Mouse (Mus musculus): ENCODE measurements at regions not wholly inside any gene's neighbourhood (a gene's known extent, or its start where the extent isn't known, plus 50 kb on each side); places are given as distances from the start of the nearest gene placed in this dataset.

- Histone ChIP-seq H3K27ac (ENCODE audit: insufficient read depth, low read length) (no peak overlapping the region), H3K4me3 (ENCODE audit: low read depth, low read length) (no peak overlapping the region), H3K9me3 (replicated peaks; ENCODE audit: control insufficient read depth, insufficient read depth, low read length, poor library complexity, severe bottlenecking) (no peaks in the 10 kb centered on the region), H3K4me1 (ENCODE audit: control insufficient read depth, insufficient read depth, low read length) (no peaks in the 10 kb centered on the region), H3K9ac (ENCODE audit: low read depth, poor library complexity, severe bottlenecking) (no peak overlapping the region), H3K36me3 (ENCODE audit: control insufficient read depth, insufficient read depth, low read length, poor library complexity, severe bottlenecking) (no peaks in the 10 kb centered on the region), H3K27me3 (ENCODE audit: control insufficient read depth, insufficient read depth, low read length, poor library complexity, severe bottlenecking) (no peaks in the 10 kb centered on the region; the same call in 1 of the 2 replicates)
- TF ChIP-seq CTCF (IDR thresholded peaks at IDR 0.05; ENCODE audit: low read depth, low read length) (no peak), POLR2A (IDR thresholded peaks at IDR 0.05; ENCODE audit: insufficient read depth, low read length) (no peak), EP300 (IDR thresholded peaks at IDR 0.05; ENCODE audit: insufficient read depth, low read depth, low read length) (no peak)
Observed at GRCm38 (mm10) chr9:62590407-62591195, 53.8 kb upstream of the Coro2b start.

DNA sequence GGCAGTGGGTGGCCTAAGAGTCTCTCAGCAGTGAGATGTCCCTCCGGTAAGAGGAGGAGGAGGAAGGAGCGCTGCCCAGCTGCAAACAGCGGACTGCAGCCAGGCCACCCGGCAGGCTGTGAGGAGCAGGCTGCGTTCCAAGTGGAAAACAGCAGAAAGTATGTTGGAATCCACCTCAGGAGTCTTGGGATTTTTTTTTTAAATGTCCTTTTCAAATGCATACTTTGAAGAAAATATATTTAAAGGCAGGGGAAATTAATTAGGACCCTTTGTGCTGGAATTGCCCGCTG lies 54.3 kb upstream of the Coro2b start:
- no peak for TF ChIP-seq POLR2A (IDR thresholded peaks at IDR 0.05; ENCODE audit: insufficient read depth, low read length)
- Histone ChIP-seq H3K27me3 (ENCODE audit: control insufficient read depth, insufficient read depth, low read length, poor library complexity, severe bottlenecking) (no peaks in the 10 kb centered on the region; the same call in 1 of the 2 replicates), H3K27ac (ENCODE audit: insufficient read depth, low read length) (no peak overlapping the region), H3K4me1 (ENCODE audit: control insufficient read depth, insufficient read depth, low read length) (no peaks in the 10 kb centered on the region), H3K4me3 (ENCODE audit: low read depth, low read length) (no peak overlapping the region), H3K9me3 (replicated peaks; ENCODE audit: control insufficient read depth, insufficient read depth, low read length, poor library complexity, severe bottlenecking) (no peaks in the 10 kb centered on the region), H3K36me3 (ENCODE audit: control insufficient read depth, insufficient read depth, low read length, poor library complexity, severe bottlenecking) (no peaks in the 10 kb centered on the region), H3K9ac (ENCODE audit: low read depth, poor library complexity, severe bottlenecking) (no peak overlapping the region)

DNA sequence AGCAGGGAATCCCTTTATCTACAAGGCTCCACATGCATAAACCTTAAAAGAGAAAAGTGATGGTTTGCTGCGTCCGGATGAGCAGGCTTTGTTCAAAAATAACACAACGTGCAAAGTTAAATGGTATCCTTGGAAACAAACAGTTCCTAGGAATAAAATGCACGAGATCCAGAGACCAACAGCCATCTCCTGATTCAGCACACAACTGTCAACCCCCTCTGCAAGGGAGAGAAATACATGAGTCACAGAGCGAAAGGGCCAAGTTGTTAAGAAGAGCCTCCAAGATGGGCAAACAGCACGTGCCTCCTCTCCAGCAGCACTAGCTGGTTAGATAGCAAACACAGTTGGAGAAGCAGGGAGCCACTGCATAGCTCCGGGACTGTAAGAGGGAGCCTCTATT lies 61.2 kb upstream of the Coro2b start:
- no peaks in the 10 kb centered on the region for H3K27me3 ChIP-seq (ENCODE audit: control insufficient read depth, insufficient read depth, low read length, poor library complexity, severe bottlenecking)
- H3K36me3 ChIP-seq (ENCODE audit: control insufficient read depth, insufficient read depth, low read length, poor library complexity, severe bottlenecking) = no peaks in the 10 kb centered on the region
- H3K4me1 ChIP-seq (ENCODE audit: control insufficient read depth, insufficient read depth, low read length) = no peaks in the 10 kb centered on the region
- H3K9ac ChIP-seq (ENCODE audit: low read depth, poor library complexity, severe bottlenecking) = no peak overlapping the region
- H3K4me3 ChIP-seq (ENCODE audit: low read depth, low read length) = no peak overlapping the region
- no peak overlapping the region for H3K27ac ChIP-seq (ENCODE audit: insufficient read depth, low read length)
- TF ChIP-seq CTCF (IDR thresholded peaks at IDR 0.05; ENCODE audit: low read depth, low read length) (no peak), EP300 (IDR thresholded peaks at IDR 0.05; ENCODE audit: insufficient read depth, low read depth, low read length) (no peak), POLR2A (IDR thresholded peaks at IDR 0.05; ENCODE audit: insufficient read depth, low read length) (no peak)
- no peaks in the 10 kb centered on the region for H3K9me3 ChIP-seq (replicated peaks; ENCODE audit: control insufficient read depth, insufficient read depth, low read length, poor library complexity, severe bottlenecking)

DNA sequence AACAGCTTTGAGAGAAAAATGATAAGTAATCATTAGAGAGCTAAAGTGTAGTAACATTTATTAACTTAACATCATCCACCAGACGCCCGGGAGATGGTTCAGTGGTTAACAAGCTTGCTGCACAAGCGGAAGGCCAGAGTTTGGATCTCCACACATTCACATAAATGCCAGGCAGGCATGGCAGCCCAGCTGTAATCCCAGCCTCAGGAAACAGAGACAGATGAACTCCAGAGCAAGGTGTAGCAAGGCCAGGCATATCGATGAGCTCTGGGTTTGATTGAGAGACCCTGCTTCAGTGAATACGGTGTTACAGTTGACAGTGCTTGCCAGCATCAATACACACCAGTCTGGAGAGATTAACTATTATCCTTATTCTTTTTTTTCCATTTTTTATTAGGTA lies 62.1 kb upstream of the Coro2b start:
- Histone ChIP-seq H3K4me3 (ENCODE audit: low read depth, low read length) (no peak overlapping the region), H3K9me3 (replicated peaks; ENCODE audit: control insufficient read depth, insufficient read depth, low read length, poor library complexity, severe bottlenecking) (no peaks in the 10 kb centered on the region), H3K27me3 (ENCODE audit: control insufficient read depth, insufficient read depth, low read length, poor library complexity, severe bottlenecking) (no peaks in the 10 kb centered on the region), H3K4me1 (ENCODE audit: control insufficient read depth, insufficient read depth, low read length) (no peaks in the 10 kb centered on the region), H3K36me3 (ENCODE audit: control insufficient read depth, insufficient read depth, low read length, poor library complexity, severe bottlenecking) (no peaks in the 10 kb centered on the region), H3K27ac (ENCODE audit: insufficient read depth, low read length) (no peak overlapping the region), H3K9ac (ENCODE audit: low read depth, poor library complexity, severe bottlenecking) (no peak overlapping the region)
- TF ChIP-seq EP300 (IDR thresholded peaks at IDR 0.05; ENCODE audit: insufficient read depth, low read depth, low read length) (no peak), CTCF (IDR thresholded peaks at IDR 0.05; ENCODE audit: low read depth, low read length) (no peak)

- no peaks in the 10 kb centered on the region for H3K36me3 ChIP-seq (ENCODE audit: control insufficient read depth, insufficient read depth, low read length, poor library complexity, severe bottlenecking)
- H3K27me3 ChIP-seq (ENCODE audit: control insufficient read depth, insufficient read depth, low read length, poor library complexity, severe bottlenecking) = no peaks in the 10 kb centered on the region
- TF ChIP-seq POLR2A (IDR thresholded peaks at IDR 0.05; ENCODE audit: insufficient read depth, low read length) (no peak), EP300 (IDR thresholded peaks at IDR 0.05; ENCODE audit: insufficient read depth, low read depth, low read length) (no peak), CTCF (IDR thresholded peaks at IDR 0.05; ENCODE audit: low read depth, low read length) (no peak)
- H3K9me3 ChIP-seq (replicated peaks; ENCODE audit: control insufficient read depth, insufficient read depth, low read length, poor library complexity, severe bottlenecking) = no peaks in the 10 kb centered on the region; the same call in 1 of the 2 replicates
- no peaks in the 10 kb centered on the region for H3K4me1 ChIP-seq (ENCODE audit: control insufficient read depth, insufficient read depth, low read length)
- H3K4me3 ChIP-seq (ENCODE audit: low read depth, low read length) = no peak overlapping the region
- no peak overlapping the region for H3K9ac ChIP-seq (ENCODE audit: low read depth, poor library complexity, severe bottlenecking)
- no peak overlapping the region for H3K27ac ChIP-seq (ENCODE audit: insufficient read depth, low read length)
Observed at GRCm38 (mm10) chr9:62610526-62610925, 67.1 kb upstream of the Itga11 start.

GRCm38 (mm10) chr9:62611452-62611851 lies 66.2 kb upstream of the Itga11 start:
- no peak overlapping the region for H3K9ac ChIP-seq (ENCODE audit: low read depth, poor library complexity, severe bottlenecking)
- H3K4me3 ChIP-seq (ENCODE audit: low read depth, low read length) = no peak overlapping the region
- H3K4me1 ChIP-seq (ENCODE audit: control insufficient read depth, insufficient read depth, low read length) = no peaks in the 10 kb centered on the region
- TF ChIP-seq CTCF (IDR thresholded peaks at IDR 0.05; ENCODE audit: low read depth, low read length) (no peak), POLR2A (IDR thresholded peaks at IDR 0.05; ENCODE audit: insufficient read depth, low read length) (no peak)
- no peak overlapping the region for H3K27ac ChIP-seq (ENCODE audit: insufficient read depth, low read length)
- no peaks in the 10 kb centered on the region; the same call in 1 of the 2 replicates for H3K9me3 ChIP-seq (replicated peaks; ENCODE audit: control insufficient read depth, insufficient read depth, low read length, poor library complexity, severe bottlenecking)
- no peaks in the 10 kb centered on the region for H3K36me3 ChIP-seq (ENCODE audit: control insufficient read depth, insufficient read depth, low read length, poor library complexity, severe bottlenecking)
- no peaks in the 10 kb centered on the region for H3K27me3 ChIP-seq (ENCODE audit: control insufficient read depth, insufficient read depth, low read length, poor library complexity, severe bottlenecking)

Data from ES-Bruce4 (cell line).